27 mouse cellular contexts compared by ENCODE assay signal in the genomic region with DNA sequence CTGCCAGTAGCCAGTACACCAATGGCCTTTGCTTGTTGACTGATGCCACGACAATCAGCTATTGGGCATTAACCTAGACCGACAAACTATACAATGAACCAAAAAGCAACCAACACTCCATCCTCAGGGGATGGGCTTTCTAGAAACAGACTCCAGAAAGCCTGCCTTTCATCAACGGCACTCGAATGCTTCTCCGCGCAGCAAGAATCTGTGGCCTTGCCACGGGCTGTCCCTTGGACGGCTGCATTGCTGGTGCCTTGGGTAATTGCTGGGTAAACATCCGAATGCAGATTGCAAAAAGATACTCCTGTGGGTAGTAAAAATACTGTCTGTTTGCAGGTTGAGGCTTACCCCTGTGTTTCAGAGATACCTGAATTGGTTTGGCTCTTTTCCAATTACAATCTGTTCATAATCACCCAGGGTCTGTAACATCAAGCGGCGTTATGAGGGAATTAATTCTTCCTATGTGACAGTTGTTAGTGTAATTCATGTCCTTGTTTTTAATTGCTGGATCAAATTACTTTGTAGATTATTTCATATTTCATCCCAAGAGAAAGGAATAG.
DNase-seq lines count a peak whose midpoint lies in the region; ATAC-seq and TF ChIP-seq lines count a peak whose summit lies in the region.
"Had no signal": no experiment of that assay in that cellular context is flagged by ENCODE, and none has a peak within 500 bp of the region (broad histone marks: within the 10 kb centered on the region; RNA-seq: fewer than 3 reads in every experiment).

No protein-coding gene starts in this region.

- ATAC-seq in hindbrain, postnatal 0 days: no peak
- no peak for ATAC-seq in hindbrain, embryonic 16.5 days
- ATAC-seq in embryonic facial prominence, embryonic 12.5 days (ENCODE audit: insufficient number of reproducible peaks, insufficient read depth, low FRiP score, low TSS enrichment): 0 out of 2 replicates have a peak, but pooled peaks have one; percentile 10
- ATAC-seq: forebrain, embryonic 13.5 days; intestine, embryonic 15.5 days; liver, postnatal 0 days; Patski had no signal

- 72% methylated on average over 11 of the region's 11 CpGs for WGBS in hindbrain, postnatal 0 days
- WGBS in hindbrain, embryonic 16.5 days: 62% methylated on average over 11 of the region's 11 CpGs
- whole genome bisulfite sequencing in embryonic facial prominence, embryonic 12.5 days: 53% methylated on average over 11 of the region's 11 CpGs

- TF ChIP-seq CTCF in hindbrain, postnatal 0 days (IDR thresholded peaks at IDR 0.05; ENCODE audit: low read depth): no peak
- TF ChIP-seq CTCF in brain, embryonic 14.5 days (IDR thresholded peaks at IDR 0.05; ENCODE audit: borderline replicate concordance, extremely low read depth, insufficient read depth, insufficient read length): no peak

- H3K9me3 ChIP-seq in hindbrain, postnatal 0 days (ENCODE audit: low read length): no peaks in the 10 kb centered on the region
- H3K9me3 ChIP-seq in hindbrain, embryonic 16.5 days (ENCODE audit: control insufficient read depth, low read length): no peaks in the 10 kb centered on the region
- no peaks in the 10 kb centered on the region for H3K9me3 ChIP-seq in embryonic facial prominence, embryonic 12.5 days
- H3K9me3 ChIP-seq: forebrain, embryonic 13.5 days; G1E; heart, embryonic 15.5 days; intestine, embryonic 15.5 days; limb, embryonic 12.5 days had no signal

- no peak overlapping the region for H3K4me2 ChIP-seq in hindbrain, postnatal 0 days (ENCODE audit: low read depth, low read length)
- no peak overlapping the region for H3K4me2 ChIP-seq in hindbrain, embryonic 16.5 days (ENCODE audit: low read length)
- no peak overlapping the region for H3K4me2 ChIP-seq in embryonic facial prominence, embryonic 12.5 days (replicated peaks)
- H3K4me2 ChIP-seq: forebrain, embryonic 13.5 days; heart, embryonic 15.5 days; intestine, embryonic 15.5 days; limb, embryonic 12.5 days; liver, embryonic 11.5 days had no signal

- peak; percentile 45 for DNase-seq in hindbrain, postnatal 0 days (ENCODE audit: low spot score)
- DNase-seq in lung, postnatal 14 days: peak; percentile 6
- DNase-seq in lung, postnatal 36 days: no peak
- DNase-seq in brain, embryonic 14.5 days (ENCODE audit: low read depth): peak; percentile 36
- no peak for DNase-seq in adrenal gland, postnatal 10 days
- DNase-seq in left cerebral cortex, adult 9 months (ENCODE audit: low spot score in 2 of 2): no peak
- DNase-seq: B cell, adult 2 months; cerebellum, adult 11-12 months; cerebellum, postnatal 10 days; gastrocnemius, adult 2 months; heart, postnatal 4 days; kidney, adult 8-10 months; kidney, postnatal 25 days; layer of hippocampus, postnatal 36 days; liver, postnatal 0 days had no signal

- H3K9ac ChIP-seq in hindbrain, postnatal 0 days (replicated peaks; ENCODE audit: low read length): no peak overlapping the region
- H3K9ac ChIP-seq in hindbrain, embryonic 16.5 days (ENCODE audit: low read depth, low read length): no peak overlapping the region
- H3K9ac ChIP-seq in embryonic facial prominence, embryonic 12.5 days: no peak overlapping the region
- H3K9ac ChIP-seq: forebrain, embryonic 13.5 days; heart, embryonic 15.5 days; intestine, embryonic 15.5 days; limb, embryonic 12.5 days; liver, postnatal 0 days had no signal

- H3K4me3 ChIP-seq in hindbrain, postnatal 0 days (ENCODE audit: low read length): no peak overlapping the region
- H3K4me3 ChIP-seq in hindbrain, embryonic 16.5 days (ENCODE audit: low read length): no peak overlapping the region
- H3K4me3 ChIP-seq in embryonic facial prominence, embryonic 12.5 days: no peak overlapping the region
- H3K4me3 ChIP-seq: erythroblast, embryonic 14.5 days; forebrain, embryonic 13.5 days; gastrocnemius, adult 2 months; heart, embryonic 15.5 days; intestine, embryonic 15.5 days; layer of hippocampus, adult 2 months; limb, embryonic 12.5 days had no signal

- no peak overlapping the region for H3K27ac ChIP-seq in hindbrain, postnatal 0 days
- H3K27ac ChIP-seq in hindbrain, embryonic 16.5 days (ENCODE audit: low read depth, low read length): no peak overlapping the region
- no peak overlapping the region for H3K27ac ChIP-seq in embryonic facial prominence, embryonic 12.5 days
- H3K27ac ChIP-seq: forebrain, embryonic 13.5 days; gastrocnemius, adult 2 months; heart, embryonic 15.5 days; intestine, embryonic 15.5 days; layer of hippocampus, adult 2 months; limb, embryonic 12.5 days had no signal

- H3K27me3 ChIP-seq in hindbrain, postnatal 0 days (ENCODE audit: insufficient read depth, low read length): no peaks in the 10 kb centered on the region
- H3K27me3 ChIP-seq in hindbrain, embryonic 16.5 days (replicated peaks; ENCODE audit: control insufficient read depth, insufficient read depth, low read length): no peaks in the 10 kb centered on the region
- no peaks in the 10 kb centered on the region for H3K27me3 ChIP-seq in embryonic facial prominence, embryonic 12.5 days
- H3K27me3 ChIP-seq: CH12.LX; forebrain, embryonic 13.5 days; heart, embryonic 15.5 days; intestine, embryonic 15.5 days; limb, embryonic 12.5 days had no signal

- no peak for TF ChIP-seq POLR2A in brain, embryonic 14.5 days (IDR thresholded peaks at IDR 0.05; ENCODE audit: borderline replicate concordance, extremely low read depth, insufficient read depth, insufficient read length, poor library complexity, severe bottlenecking)

- H3K4me1 ChIP-seq in hindbrain, postnatal 0 days (ENCODE audit: insufficient read depth, low read length): no peaks in the 10 kb centered on the region
- H3K4me1 ChIP-seq in hindbrain, embryonic 16.5 days (ENCODE audit: control insufficient read depth, insufficient read depth, low read depth, low read length): no peaks in the 10 kb centered on the region
- H3K4me1 ChIP-seq in embryonic facial prominence, embryonic 12.5 days: peaks cover 3% of the 10 kb centered on the region; the same call in 1 of the 2 replicates
- H3K4me1 ChIP-seq: heart, embryonic 15.5 days; intestine, embryonic 15.5 days; limb, embryonic 12.5 days had no signal

- no peaks in the 10 kb centered on the region for H3K36me3 ChIP-seq in hindbrain, postnatal 0 days (ENCODE audit: insufficient read depth, low read length)
- no peaks in the 10 kb centered on the region for H3K36me3 ChIP-seq in hindbrain, embryonic 16.5 days (ENCODE audit: control insufficient read depth, insufficient read depth, low read length)
- no peaks in the 10 kb centered on the region for H3K36me3 ChIP-seq in embryonic facial prominence, embryonic 12.5 days
- H3K36me3 ChIP-seq: G1E; heart, embryonic 15.5 days; intestine, embryonic 15.5 days; limb, embryonic 12.5 days had no signal

Comparison
In these comparisons a context has a peak if more than half of its experiments do, and no peak if none do; other contexts are left out.
1. DNase-seq: peak in hindbrain, postnatal 0 days (single experiment), lung, postnatal 14 days (single experiment) and brain, embryonic 14.5 days (single experiment); none in lung, postnatal 36 days (single experiment), adrenal gland, postnatal 10 days (single experiment) and left cerebral cortex, adult 9 months (0 of 2).